Mouse (Mus musculus) gonadal fat pad, adult 2 months (tissue): Measurements from ENCODE around the gene 5730596B20Rik. TPM values are rescaled to one million over a fixed set of nuclear protein-coding genes. Genes with fewer than 3 reads are reported as not detected.

Source experiments
- DNase-seq: peaks from one replicate; pipeline ENCODE4 v3.0.0-alpha.2; 2012; ENCODE audit warnings: low read depth
- polyA plus RNA-seq: library from polyadenylated mRNA; depleted of rRNA; stranded (reverse); fragments of >200 nt; gene quantifications from 2 replicates; pipeline ENCODE4 v1.2.3, GENCODE M21; 2012

Gene 5730596B20Rik
- polyA plus RNA-seq, 1 experiment: 0.32 TPM

DNA sequence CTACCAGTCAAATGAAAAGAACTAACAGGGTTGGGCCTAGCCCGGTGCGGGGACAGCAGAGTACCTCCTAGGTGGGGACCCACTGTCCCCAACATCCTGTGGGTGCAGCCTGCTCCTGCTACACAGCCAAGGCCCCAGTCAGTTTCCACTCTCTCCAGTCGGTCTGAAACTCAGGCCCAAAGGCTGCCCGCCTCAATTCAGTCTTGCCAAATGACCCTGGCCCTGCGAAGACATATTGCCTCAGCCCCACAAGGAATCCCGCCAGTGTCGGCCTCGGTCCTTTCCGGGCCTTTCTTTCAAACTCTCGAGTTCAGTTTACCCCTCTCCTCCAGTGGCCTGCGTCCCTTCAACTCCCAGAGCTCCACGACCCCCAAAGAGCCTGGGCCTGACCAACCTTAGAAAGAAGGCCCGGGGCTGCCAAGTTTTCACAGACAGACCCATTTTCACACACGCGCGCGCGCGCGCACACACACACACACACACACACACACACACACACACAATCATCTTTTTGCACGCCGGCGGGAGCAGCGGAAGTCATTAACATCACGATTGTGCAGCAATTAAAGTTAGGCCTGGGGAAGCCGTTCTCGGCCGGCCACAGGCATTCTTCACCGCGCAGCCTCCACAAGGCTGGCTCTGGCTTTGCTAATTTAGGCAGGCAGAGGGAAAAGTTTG, 22.9 kb downstream of the 5730596B20Rik start:
- no peak for DNase-seq

DNA sequence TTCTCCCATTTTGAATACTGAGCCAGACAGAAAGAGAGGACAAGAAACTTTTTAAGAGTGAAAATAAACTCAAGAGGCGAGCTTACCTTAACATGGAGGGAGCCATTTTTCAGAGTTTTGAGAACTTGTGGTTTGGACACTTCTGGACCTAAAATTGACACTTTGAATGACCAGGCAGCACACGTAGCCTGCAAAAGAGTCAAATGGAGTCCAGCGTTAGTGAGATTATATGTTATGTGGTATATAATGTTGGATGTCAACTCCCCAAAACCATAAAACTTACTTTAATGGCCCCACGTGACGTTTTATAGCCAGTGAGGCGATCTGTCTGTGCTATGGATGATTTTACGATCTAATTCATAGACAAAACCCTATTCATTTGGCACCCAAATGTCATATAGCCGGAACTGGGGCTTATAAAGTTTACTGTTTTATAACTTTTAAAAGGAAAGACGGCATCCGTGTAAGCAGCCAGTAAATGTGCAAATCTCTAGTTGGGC, 23.5 kb downstream of the 5730596B20Rik start:
- DNase-seq: no peak

DNA sequence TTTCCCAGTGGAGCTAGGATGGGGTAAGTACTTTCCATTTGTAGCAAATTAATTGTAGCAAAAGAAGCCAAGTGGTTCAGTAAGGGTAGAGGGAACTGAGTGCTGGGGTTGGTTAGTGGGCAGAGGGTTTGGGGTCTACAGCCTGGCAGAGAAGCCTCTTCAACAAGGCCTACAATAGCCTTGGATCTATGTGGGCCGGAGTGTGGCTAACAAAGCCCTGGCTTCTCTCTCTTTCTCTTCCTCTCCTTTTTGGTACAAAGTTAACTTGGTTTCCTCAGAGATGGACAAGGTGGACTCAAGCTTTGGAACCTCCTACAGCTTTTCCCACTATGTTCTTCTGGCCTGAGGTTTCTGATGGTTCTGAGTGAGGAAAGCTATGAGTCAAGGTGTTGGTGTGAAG, 24.0 kb downstream of the 5730596B20Rik start:
- DNase-seq: no peak

DNA sequence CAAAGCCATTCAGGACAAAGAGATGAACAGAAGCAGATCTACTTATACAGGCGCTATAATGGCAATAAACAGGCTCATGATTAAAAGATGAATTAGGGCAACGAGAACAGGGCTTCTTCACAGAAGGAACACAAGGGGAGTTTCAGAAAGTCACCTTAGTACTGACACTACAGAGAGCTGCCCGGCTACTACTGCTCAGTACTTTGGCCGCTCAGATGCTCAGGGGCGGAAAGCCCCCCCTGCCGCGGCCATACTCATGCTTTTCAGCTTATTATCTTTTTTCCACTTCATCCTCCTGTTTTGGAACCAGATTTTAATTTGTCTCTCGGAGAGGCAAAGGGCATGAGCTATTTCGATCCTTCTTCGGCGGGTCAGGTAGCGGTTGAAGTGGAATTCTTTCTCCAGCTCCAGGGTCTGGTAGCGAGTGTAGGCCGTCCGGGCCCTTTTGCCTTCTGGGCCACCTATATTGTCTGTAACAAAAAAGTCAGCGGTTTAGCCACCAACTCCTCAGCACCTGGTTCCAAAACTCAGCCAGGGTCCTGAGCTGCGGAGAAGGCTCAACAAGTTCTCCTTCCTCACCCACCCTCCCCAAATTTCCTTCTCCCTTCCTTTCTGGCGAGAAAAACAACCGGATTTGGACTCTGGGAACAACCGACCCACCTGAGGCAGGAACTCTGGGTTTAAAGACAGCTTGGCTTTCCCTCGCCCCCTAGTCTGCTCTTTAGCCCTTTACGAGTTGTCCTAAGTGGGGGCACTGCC, 25.2 kb downstream of the 5730596B20Rik start:
- no peak for DNase-seq

DNA sequence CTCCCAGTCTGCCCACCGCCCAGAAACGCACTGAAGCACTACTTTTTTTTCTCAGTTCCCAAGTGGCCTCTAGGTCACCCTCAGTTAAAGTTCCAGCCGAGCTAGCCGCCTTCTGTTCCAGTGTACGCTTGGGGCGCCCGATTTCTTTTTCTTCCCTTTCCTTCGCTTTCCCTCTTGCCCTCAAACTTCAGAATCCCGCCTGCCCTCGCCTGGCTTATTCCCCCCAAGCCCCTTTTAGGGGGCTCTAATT, 25.7 kb downstream of the 5730596B20Rik start:
- no peak for DNase-seq

DNA sequence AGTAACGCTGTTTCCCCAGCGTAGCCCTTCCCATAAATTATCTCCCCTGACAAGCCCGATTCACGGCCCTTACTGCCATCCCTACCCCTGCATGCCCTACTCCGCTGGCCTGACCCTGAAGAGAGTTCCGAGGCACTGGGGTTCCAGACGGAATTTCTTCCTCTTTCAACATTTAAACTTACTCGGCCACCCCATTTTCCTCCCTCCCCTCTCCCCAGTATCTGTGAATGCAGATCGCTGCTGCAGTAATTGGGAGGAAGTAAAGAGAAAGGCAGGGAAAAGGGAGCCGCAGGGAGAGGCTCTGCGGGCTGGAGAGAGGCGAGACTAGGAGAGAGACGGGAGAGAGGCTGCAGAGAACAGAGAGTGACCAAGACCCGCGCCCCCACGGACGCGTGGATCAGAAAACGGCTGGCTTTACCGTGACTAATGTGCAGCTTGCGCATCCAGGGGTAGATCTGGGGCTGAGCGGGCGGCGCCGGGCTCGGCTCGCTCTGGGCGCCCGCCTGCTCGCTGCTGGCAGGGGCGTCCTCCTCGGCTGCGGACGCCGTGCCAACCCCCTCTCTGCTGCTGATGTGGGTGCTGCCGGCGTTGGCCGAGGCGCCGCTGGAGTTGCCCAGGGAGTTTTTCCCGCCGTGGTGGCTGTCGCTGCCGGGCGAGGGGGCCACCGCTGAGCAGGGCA, 26.2 kb downstream of the 5730596B20Rik start:
- no peak for DNase-seq

DNA sequence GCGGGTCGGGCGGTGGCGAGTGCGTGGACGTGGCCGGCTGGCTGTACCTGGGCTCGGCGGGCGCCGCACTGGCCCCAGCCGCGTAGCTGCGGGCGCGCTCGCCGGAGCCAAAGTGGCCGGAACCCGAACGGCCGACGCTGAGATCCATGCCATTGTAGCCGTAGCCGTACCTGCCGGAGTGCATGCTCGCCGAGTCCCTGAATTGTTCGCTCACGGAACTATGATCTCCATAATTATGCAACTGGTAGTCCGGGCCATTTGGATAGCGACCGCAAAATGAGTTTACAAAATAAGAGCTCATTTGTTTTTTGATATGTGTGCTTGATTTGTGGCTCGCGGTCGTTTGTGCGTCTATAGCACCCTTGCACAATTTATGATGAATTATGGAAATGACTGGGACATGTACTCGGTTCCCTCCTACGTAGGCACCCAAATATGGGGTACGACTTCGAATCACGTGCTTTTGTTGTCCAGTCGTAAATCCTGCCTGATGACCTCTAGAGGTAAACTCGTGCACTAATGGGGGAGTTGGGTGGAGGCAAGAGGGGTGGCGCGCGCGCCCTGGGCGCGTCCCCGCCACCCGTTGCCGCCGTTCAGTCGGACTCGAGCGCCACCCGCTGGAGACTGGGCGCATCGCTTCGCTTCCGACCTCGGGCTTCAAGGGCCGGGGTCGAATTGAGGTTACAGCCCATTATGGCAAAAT, 26.9 kb downstream of the 5730596B20Rik start, which contains the start of gene Hoxa5:
Hoxa5 (minus strand) TSS at position 538 of the 703 bp plus-strand sequence.
- no peak for DNase-seq

- DNase-seq: no peak
Measured at GRCm38 (mm10) chr6:52205221-52205620, 27.9 kb downstream of the 5730596B20Rik start.

DNA sequence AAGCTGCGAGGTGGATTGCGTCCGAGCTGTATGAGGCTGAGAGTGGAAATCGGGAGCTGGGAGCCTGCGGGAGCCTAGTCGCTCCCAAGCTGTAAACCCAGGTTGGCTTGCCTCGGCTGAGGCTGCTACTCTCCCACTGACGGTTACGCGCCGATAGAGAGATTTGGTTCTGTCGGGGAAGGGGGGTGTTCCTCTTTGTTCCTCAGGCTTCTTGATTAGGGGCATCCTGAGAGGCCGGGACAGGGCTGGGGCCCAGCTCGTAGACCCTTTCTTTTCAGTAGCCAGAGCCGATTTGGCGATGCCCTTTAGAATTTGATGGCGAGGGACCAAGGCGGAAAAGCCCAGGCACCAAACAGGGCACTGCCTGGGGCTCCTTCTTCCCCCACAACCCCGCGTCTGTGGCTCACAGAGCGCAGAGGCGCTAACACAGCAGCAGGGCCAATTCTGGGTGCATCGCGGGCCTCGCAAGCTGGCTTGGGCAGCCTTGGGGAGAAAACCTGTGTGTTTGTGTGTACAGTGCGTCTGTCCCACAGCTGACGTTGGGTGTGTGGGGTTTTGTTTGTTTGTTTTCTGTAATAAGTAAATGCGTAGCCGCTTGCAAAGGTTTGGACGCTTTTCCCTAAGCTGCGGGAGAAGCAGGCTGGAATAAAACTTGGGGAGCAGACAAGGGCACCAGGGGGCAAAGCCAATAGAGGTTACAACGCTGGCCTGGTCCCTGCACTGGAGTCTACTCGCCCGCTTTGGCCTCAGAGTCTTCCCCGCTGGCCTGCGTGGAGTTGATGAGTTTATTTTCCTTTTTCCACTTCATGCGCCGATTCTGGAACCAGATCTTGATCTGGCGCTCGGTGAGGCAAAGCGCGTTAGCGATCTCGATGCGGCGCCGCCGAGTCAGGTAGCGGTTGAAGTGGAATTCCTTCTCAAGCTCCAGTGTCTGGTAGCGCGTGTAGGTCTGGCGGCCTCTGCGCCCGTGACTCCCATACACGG, 28.6 kb downstream of the 5730596B20Rik start:
- no peak for DNase-seq

- DNase-seq: no peak
Measured at GRCm38 (mm10) chr6:52206882-52207683, 29.8 kb downstream of the 5730596B20Rik start.

DNA sequence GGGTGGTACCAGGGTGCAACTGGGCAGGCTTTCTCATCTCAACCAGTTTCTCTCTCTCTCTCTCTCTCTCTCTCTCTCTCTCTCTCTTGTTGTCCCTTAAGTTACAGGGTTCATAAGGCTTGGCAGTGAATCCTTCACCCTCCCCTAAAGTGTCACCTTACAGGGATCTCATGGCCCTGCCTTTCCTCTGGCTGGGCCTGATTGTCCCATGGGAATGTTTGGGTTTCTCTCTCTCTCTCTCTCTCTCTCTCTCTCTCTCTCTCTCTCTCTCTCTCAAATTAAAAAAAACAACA, 30.3 kb downstream of the 5730596B20Rik start:
- no peak for DNase-seq

DNA sequence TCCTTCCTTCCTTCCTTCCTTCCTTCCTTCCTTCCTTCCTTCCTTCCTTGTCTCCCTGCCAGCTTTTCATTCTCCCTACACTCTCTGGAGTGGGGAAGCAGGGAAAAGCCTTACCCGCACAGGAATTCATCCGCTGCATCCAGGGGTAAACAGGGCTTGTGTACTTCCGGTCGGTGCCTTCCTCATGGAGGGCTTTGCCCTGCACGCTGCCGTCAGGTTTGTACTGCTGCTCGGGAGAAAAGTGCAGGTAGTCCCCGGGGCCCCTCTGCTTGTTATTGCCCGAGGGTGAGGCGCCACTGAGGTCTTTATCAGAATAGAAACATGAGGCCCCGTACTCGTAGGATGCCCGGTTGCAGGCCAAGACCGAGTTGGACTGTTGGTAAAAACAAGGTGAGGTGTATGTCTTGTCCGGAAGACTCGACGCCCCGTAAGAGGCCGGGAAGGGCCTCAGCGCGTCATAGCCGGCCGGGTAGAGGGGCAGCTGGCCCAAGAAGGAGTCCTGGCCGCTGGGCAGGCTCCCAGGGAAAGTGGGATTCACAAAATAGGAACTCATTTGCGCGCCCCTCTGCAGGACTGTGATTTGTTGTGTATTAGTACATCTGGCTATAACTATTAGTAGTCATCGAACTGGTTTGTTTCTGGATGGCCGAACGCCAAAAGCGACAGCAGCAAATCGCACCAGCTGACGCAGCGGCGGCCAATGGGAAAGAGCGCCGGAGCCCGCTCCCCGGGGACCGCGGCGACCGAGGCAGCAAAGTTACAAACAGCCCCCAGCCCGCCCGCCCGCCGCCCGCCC, 31.0 kb downstream of the 5730596B20Rik start, which contains the start of gene Hoxa6:
Hoxa6 (minus strand) TSS at position 651 of the 796 bp plus-strand sequence.
- no peak for DNase-seq

- no peak for DNase-seq
Measured at GRCm38 (mm10) chr6:52208868-52209684, 31.8 kb downstream of the 5730596B20Rik start.

DNA sequence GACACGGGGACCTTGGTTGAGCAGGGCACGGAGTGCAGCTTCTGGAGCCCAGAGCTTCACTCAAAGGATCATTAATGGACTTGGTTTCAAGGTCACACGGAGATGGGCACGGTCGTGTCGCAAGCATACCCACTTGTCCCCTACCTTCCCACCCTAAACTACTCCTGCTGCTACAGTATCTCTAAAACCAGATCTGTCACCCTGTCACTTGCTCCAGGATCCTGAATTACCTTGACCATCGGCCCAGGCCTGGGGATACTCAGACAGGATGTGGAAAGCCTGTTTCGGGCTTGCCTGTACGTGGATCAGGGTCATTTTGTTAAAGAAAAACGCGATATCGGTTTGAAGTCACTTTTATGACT, 32.4 kb downstream of the 5730596B20Rik start:
- DNase-seq: no peak

DNA sequence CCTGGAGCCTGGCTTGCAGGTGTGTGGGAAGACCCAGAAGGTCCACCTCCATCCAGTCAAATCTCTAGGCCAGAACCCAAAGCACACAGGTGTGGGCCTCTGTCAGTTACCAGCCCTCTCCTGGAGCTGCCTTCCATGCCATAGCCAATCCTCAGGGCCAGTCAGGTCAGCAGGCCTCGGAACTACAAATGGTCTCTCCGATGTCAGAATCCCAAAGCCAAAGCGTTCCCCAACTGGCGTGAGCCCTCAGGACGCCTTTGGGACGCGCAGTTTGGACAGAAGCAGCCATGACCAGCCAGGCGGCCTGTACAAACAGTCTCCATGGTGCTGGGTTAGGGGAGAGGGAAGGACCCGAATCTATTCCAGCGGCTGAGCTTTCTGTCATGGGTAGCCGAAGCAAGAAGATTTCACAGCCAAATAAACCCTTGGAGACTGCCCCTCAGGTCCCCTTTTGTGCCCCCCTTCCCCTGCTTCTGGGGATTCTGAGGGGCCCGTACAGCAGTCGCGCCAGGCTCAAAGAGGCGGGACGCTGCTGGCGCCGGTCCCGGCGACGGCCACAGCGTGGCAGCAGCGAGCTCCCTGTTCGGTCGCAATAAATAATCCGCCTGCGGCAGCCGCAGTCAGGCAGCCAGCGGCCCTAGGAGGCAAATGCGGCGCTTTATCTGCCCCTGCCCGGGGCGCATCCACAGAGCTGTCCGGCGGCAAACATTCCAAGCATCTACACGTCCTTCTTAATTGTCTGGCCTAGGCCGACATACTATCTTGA, 34.1 kb downstream of the 5730596B20Rik start:
- no peak for DNase-seq

- DNase-seq: no peak
Measured at GRCm38 (mm10) chr6:52211961-52212360, 34.7 kb downstream of the 5730596B20Rik start.

- DNase-seq: no peak
Measured at GRCm38 (mm10) chr6:52212556-52213118, 35.3 kb downstream of the 5730596B20Rik start.
